Mouse (Mus musculus) naive thymus-derived CD4-positive, alpha-beta T cell, adult 2 months (primary cell): ENCODE results near the gene Radil.
A peak's percentile ranks its signal among the peaks of the same experiment; 100 is the strongest.

Experiments
- DNase-seq: peaks from one replicate; pipeline ENCODE4 v3.0.0-alpha.2; 2011; ENCODE audit warnings: low read depth

Radil gene

GRCm38 (mm10) chr5:142482512-142482911, 68.4 kb downstream of the Radil start:
- DNase-seq: peak; percentile 71

- DNase-seq: peak; percentile 80
Measured at GRCm38 (mm10) chr5:142478829-142479435, 72.0 kb downstream of the Radil start.

- no peak for DNase-seq
Measured at GRCm38 (mm10) chr5:142477866-142478615, 72.9 kb downstream of the Radil start.

GRCm38 (mm10) chr5:142477346-142477745, 73.6 kb downstream of the Radil start:
- no peak for DNase-seq

- no peak for DNase-seq
Measured at GRCm38 (mm10) chr5:142475669-142476068, 75.2 kb downstream of the Radil start.

GRCm38 (mm10) chr5:142473696-142474095, 77.2 kb downstream of the Radil start:
- no peak for DNase-seq

- no peak for DNase-seq
Measured at GRCm38 (mm10) chr5:142469796-142470195, 81.1 kb downstream of the Radil start.

- no peak for DNase-seq
Measured at GRCm38 (mm10) chr5:142468375-142468774, 82.5 kb downstream of the Radil start.

GRCm38 (mm10) chr5:142463461-142464454, 87.1 kb downstream of the Radil start, which contains the start of gene Ap5z1:
TSS of gene Ap5z1 (plus strand) at chr5:142463944.
- DNase-seq: peak; percentile 95

- peak; percentile 32 for DNase-seq
Measured at GRCm38 (mm10) chr5:142463011-142463410, 87.9 kb downstream of the Radil start.

GRCm38 (mm10) chr5:142462641-142462948, 88.3 kb downstream of the Radil start:
- no peak for DNase-seq

- no peak for DNase-seq
Measured at GRCm38 (mm10) chr5:142461942-142462640, 88.8 kb downstream of the Radil start.

GRCm38 (mm10) chr5:142459834-142460233, 91.1 kb downstream of the Radil start:
- no peak for DNase-seq

GRCm38 (mm10) chr5:142458791-142459557, 91.9 kb downstream of the Radil start:
- no peak for DNase-seq

GRCm38 (mm10) chr5:142457345-142457744, 93.6 kb downstream of the Radil start:
- DNase-seq: no peak

- no peak for DNase-seq
Measured at GRCm38 (mm10) chr5:142456318-142456717, 94.6 kb downstream of the Radil start.

GRCm38 (mm10) chr5:142453742-142454141, 97.2 kb downstream of the Radil start:
- no peak for DNase-seq

- DNase-seq: no peak
Measured at GRCm38 (mm10) chr5:142451759-142452158, 99.1 kb downstream of the Radil start.

- DNase-seq: no peak
Measured at GRCm38 (mm10) chr5:142450846-142451245, 100.1 kb downstream of the Radil start.

- no peak for DNase-seq
Measured at GRCm38 (mm10) chr5:142448623-142449022, 102.3 kb downstream of the Radil start.

- peak; percentile 96 for DNase-seq
Measured at GRCm38 (mm10) chr5:142448076-142448475, 102.8 kb downstream of the Radil start.
